Mouse (Mus musculus) left cerebral cortex, postnatal 4 days (tissue): Measurements from ENCODE around the gene Slmap. TPM values are rescaled to one million over a fixed set of nuclear protein-coding genes. Genes with fewer than 3 reads are reported as not detected.
"Not testable (repeated sequence)": the region's sequence is repeated elsewhere in the genome, so short reads cannot be mapped to it uniquely, and the experiment has no call there.

Experiments
- DNase-seq: peaks from one replicate; pipeline ENCODE4 v3.0.0-alpha.2; 2022
- intact Hi-C: fragments of 180-260 bp; cut with DNase I; formaldehyde crosslinking; loops from one replicate; pipeline ENCODE4 v1.15.1; 2025
- total RNA-seq, 2 experiments: library from RNA; stranded (reverse); gene quantifications; 2 replicates each; pipeline ENCODE4 v1.2.3; 2021

Slmap gene
- total RNA-seq, 2 experiments from 2014 or later, result 60.7 to 67.6 TPM

DNA sequence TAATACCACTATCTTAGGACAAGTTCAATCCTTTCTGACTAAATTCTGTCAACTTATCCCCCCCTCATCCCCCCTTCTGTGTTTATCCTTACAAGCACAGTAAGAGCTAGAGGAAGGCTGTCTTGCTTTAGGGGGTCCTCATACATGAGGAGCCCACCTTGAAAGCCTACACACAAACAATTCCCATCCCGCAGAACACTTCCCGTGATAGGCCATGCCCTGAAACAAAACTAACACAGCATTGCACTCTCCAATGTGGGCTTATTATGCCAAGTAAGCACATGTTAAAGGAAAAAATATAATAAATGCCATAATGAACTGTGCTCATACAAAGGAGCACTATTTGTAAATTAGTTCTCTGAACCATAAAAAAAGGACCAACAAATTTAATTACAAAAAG lies 102.8 kb downstream of the Slmap start:
- DNase-seq, result no peak
- intact Hi-C loops, result no loop called here

DNA sequence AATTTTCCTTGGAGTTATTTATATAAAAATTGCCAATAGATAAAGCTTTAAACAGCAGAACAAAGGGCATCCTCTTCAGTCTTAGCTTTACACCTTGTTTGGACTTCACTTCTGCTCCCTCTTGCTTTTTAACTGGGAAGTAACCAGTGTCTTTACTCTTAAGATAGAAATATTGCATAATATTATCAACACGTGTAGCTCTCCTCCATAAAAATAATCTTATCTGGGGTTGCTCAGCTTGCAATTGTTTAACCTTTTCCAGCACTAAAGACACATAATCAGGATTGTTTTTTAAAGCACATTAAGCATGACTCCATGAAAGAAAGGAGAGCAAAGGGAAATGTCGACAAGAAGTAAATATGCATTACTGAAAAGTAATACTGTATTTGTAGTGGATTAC lies 114.5 kb downstream of the Slmap start:
- intact Hi-C loops, result no loop called here
- DNase-seq, result no peak

DNA sequence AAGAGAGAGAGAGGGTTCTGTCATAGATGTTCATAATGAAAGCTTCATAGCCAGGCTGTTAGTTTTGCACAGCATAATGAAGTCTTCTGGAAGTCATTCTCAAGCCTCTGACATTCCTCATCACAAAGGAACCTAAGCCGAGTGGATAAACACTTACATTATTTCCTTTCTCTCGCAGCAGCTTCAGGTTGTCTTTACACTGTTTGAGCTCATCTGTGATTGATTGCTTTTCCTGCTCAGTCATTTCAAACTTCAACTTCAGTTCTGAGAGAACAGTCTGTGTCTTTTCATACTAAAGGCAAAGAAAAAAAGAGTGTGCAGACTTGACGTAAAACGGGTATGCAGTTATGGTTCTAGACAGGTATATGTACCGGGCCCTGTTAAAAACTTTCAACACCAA lies 116.8 kb downstream of the Slmap start:
- no peak for DNase-seq
- intact Hi-C loops, result no loop called here

DNA sequence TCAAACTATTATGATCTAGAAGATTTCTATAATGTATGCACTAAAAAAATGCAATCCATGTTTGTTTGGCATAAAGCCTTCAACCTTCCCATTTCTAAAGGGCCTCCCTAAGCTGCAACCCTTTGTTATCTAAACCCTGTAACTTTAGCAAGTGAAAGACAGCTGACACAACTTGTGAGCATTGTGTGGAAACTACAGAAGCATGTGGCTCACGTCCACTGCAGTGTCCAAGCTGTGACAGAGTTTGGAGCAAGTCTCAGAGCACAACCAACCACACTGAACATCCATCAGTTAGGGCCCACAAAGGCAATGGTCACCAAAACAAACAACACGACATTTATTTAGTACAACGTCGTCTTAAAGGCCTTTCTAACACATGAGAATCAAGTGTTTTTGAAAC lies 117.6 kb downstream of the Slmap start:
- intact Hi-C loops, result no loop called here
- no peak for DNase-seq

- no peak for DNase-seq
- intact Hi-C loops, result no loop called here
Measured at GRCm38 (mm10) chr14:26413581-26413980, 121.2 kb downstream of the Slmap start.

- DNase-seq, result no peak
- intact Hi-C loops, result no loop called here
Measured at GRCm38 (mm10) chr14:26406746-26407145, 128.0 kb downstream of the Slmap start.

DNA sequence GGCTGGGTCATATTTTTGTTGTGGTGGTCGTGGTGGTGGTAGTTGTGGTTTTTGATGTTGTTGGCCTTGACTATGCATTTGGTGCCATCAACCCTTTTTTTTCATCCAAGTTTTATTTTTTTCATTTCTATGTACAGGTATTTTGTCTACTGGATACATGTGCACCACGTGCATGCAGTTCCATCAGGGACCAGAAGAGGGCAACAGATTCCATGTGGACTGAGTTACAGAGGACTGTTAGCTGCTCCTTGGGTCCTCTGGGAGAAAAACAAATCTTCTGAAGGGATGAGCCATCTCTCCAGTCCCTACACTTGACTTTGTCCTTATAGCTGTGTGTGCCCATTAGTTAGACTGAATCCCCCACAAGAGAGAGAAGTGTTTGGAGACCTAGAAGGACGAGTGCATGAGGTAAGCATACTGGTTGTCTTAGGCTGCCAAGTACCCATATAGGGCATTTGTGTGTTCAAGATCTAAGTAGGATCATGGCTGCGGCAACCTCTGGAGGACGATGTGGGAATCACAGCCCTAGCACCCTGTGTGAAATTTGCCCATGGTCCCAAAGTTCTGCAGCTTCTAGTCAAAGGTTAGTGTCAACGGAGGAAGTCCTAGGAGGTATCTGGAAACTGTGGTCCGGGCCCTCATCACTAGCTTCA lies 136.1 kb downstream of the Slmap start:
- intact Hi-C loops, result no loop called here
- peak; percentile 6 for DNase-seq

DNA sequence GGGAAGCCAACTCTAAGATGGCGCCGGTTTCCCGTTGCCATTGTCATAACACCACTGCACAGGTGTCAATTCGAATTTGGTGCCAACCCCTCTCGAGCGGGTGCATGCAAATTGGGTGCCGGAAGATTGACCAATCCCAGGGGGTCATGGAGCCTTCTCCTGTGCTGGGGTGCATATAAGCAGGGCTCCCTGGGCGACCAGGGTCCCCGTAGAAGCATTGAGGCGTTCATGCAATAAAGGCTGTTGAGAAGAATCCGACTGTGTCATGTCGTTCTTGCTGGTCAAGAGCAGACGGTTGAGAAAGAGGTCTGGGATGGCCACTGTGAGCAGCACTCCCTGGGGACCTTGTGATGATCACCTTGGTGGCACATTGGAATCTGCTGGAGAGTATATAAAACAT lies 142.9 kb downstream of the Slmap start:
- DNase-seq, result no peak
- intact Hi-C loops, result no loop called here

GRCm38 (mm10) chr14:26388961-26389360 lies 145.8 kb downstream of the Slmap start:
- DNase-seq, intact Hi-C loops: not testable (repeated sequence)

- DNase-seq, intact Hi-C loops: not testable (repeated sequence)
Measured at GRCm38 (mm10) chr14:26386999-26387398, 147.7 kb downstream of the Slmap start.

GRCm38 (mm10) chr14:26385659-26386058 lies 149.1 kb downstream of the Slmap start:
- intact Hi-C loops, DNase-seq: not testable (repeated sequence)

GRCm38 (mm10) chr14:26379071-26379470 lies 155.7 kb downstream of the Slmap start:
- no peak for DNase-seq
- intact Hi-C loops, result loop anchor here (5.0 kb wide), 1 partner anchor 78 kb away; no protein-coding TSS in a partner anchor

DNA sequence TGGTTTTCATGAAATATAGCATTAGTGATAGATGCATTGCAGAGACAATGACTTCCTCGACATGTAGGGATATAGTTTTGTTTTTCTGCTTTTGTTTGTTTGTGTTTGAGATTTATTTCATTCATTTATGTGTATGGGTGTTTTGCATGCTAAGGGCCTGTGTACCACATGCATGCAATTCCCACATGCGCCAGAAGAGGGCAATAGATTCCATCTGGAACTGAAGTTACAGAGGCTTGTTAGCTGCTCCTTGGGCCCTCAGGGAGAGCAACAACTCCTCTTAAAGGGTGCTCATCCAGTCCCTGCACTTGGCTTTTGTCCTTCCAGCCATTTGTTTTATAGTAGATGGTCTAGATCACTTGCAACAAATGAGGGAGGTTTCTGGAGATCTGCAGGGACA lies 158.1 kb downstream of the Slmap start:
- intact Hi-C loops, result loop anchor here (5.0 kb wide), 1 partner anchor 81 kb away; no protein-coding TSS in a partner anchor
- DNase-seq, result peak; percentile 66

Other genes with a start within 250 kb of the Slmap start
- 10 to 100 TPM; 19.7 to 22.7 TPM for gene Dennd6a, start 38.9 kb upstream of the Slmap start, total RNA-seq
- gene Arf4, start 103.1 kb upstream of the Slmap start, total RNA-seq, result 100 to 1,000 TPM; 212 to 232 TPM
- gene Pde12, start 135.0 kb upstream of the Slmap start, total RNA-seq, result 10 to 100 TPM; 12.0 to 13.5 TPM
- under 1 TPM; 0.40 to 0.56 TPM for gene Dnah12, start 158.3 kb upstream of the Slmap start, total RNA-seq